Mouse (Mus musculus): ENCODE measurements at regions not wholly inside any gene's neighbourhood (a gene's known extent, or its start where the extent isn't known, plus 50 kb on each side); places are given as distances from the start of the nearest gene placed in this dataset.

GRCm38 (mm10) chr9:26663544-26663943 is 70.0 kb upstream of the B3gat1 start:
- Histone ChIP-seq H3K27me3 (ENCODE audit: control insufficient read depth, insufficient read depth, low read length) (no peaks in the 10 kb centered on the region), H3K4me1 (ENCODE audit: control insufficient read depth, insufficient read depth, low read length) (no peaks in the 10 kb centered on the region), H3K4me3 (ENCODE audit: low read depth, low read length) (no peak overlapping the region), H3K36me3 (ENCODE audit: control insufficient read depth, insufficient read depth, low read length) (no peaks in the 10 kb centered on the region), H3K9me3 (ENCODE audit: control insufficient read depth, low read length) (no peaks in the 10 kb centered on the region), H3K27ac (ENCODE audit: low read depth, low read length) (no peak overlapping the region), H3K9ac (ENCODE audit: low read length) (no peak overlapping the region), H3K4me2 (ENCODE audit: low read depth) (no peak overlapping the region)
- no peak for DNase-seq (ENCODE audit: low spot score)
- no peak for ATAC-seq (ENCODE audit: insufficient read depth, low FRiP score, low TSS enrichment)
- WGBS = no CpG with 5 or more reads among the region's 1 CpGs

DNA sequence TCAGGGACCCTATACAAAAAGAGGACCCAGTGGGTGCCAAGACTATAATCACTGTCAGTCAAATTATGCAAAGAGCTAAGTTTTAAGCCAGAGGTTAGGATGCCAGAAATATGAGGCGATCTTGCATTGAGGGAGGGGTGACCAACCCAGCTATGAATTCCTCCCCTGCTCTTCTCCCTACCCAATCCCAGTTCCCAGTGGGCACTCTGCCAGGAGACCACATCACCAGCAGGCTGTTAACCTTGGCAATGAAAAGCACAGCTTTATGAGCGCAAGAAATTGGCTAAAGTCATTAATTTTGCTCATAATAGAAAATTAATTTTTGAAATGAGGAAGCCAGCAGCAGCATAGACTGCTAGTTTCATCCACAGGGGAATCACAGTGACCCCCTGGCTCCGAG is 65.7 kb upstream of the B3gat1 start:
- Histone ChIP-seq H3K9me3 (ENCODE audit: control insufficient read depth, low read length) (no peaks in the 10 kb centered on the region), H3K4me3 (ENCODE audit: low read depth, low read length) (no peak overlapping the region), H3K9ac (ENCODE audit: low read length) (no peak overlapping the region), H3K27ac (ENCODE audit: low read depth, low read length) (no peak overlapping the region), H3K4me2 (ENCODE audit: low read depth) (no peak overlapping the region), H3K4me1 (ENCODE audit: control insufficient read depth, insufficient read depth, low read length) (no peaks in the 10 kb centered on the region), H3K27me3 (ENCODE audit: control insufficient read depth, insufficient read depth, low read length) (no peaks in the 10 kb centered on the region), H3K36me3 (ENCODE audit: control insufficient read depth, insufficient read depth, low read length) (no peaks in the 10 kb centered on the region)
- no peak for ATAC-seq (ENCODE audit: insufficient read depth, low FRiP score, low TSS enrichment)
- WGBS = 80% methylated on average over 3 of the region's 3 CpGs
- no peak for DNase-seq (ENCODE audit: low spot score)

GRCm38 (mm10) chr9:26674059-26674757 is 59.3 kb upstream of the B3gat1 start:
- no peaks in the 10 kb centered on the region for H3K9me3 ChIP-seq (ENCODE audit: control insufficient read depth, low read length)
- H3K27me3 ChIP-seq (ENCODE audit: control insufficient read depth, insufficient read depth, low read length) = no peaks in the 10 kb centered on the region
- no peaks in the 10 kb centered on the region for H3K4me1 ChIP-seq (ENCODE audit: control insufficient read depth, insufficient read depth, low read length)
- no peak overlapping the region for H3K4me2 ChIP-seq (ENCODE audit: low read depth)
- no peak for DNase-seq (ENCODE audit: low spot score)
- 93% methylated on average over 2 of the region's 2 CpGs for WGBS
- no peak overlapping the region for H3K27ac ChIP-seq (ENCODE audit: low read depth, low read length)
- H3K4me3 ChIP-seq (ENCODE audit: low read depth, low read length) = no peak overlapping the region
- no peak overlapping the region for H3K9ac ChIP-seq (ENCODE audit: low read length)
- ATAC-seq (ENCODE audit: insufficient read depth, low FRiP score, low TSS enrichment) = no peak
- H3K36me3 ChIP-seq (ENCODE audit: control insufficient read depth, insufficient read depth, low read length) = no peaks in the 10 kb centered on the region

DNA sequence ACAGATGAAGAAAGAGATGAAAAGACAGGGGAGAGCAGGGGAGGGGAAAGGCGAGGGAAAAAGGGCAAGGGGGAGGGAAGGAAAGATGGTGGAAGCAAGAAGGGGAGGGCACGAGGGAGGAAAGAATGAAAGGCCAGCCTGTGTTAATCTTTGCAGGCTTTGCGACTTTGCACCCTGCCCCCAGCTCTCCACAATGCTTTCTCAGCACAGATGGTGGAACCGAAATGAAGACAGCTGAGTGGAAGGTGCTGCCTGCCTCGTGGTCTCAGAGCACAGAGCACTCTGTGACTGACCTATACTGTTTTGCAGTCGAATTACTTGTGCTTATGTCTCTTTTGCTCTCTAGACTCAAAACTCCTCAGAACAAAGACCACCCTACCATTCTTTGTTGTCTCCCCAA is 55.2 kb upstream of the B3gat1 start:
- H3K9me3 ChIP-seq (ENCODE audit: control insufficient read depth, low read length) = no peaks in the 10 kb centered on the region
- no peak overlapping the region for H3K27ac ChIP-seq (ENCODE audit: low read depth, low read length)
- H3K9ac ChIP-seq (ENCODE audit: low read length) = no peak overlapping the region
- no peaks in the 10 kb centered on the region for H3K4me1 ChIP-seq (ENCODE audit: control insufficient read depth, insufficient read depth, low read length)
- ATAC-seq (ENCODE audit: insufficient read depth, low FRiP score, low TSS enrichment) = no peak
- H3K4me3 ChIP-seq (ENCODE audit: low read depth, low read length) = no peak overlapping the region
- no peaks in the 10 kb centered on the region for H3K36me3 ChIP-seq (ENCODE audit: control insufficient read depth, insufficient read depth, low read length)
- WGBS = 33% methylated on average over 6 of the region's 6 CpGs
- no peaks in the 10 kb centered on the region for H3K27me3 ChIP-seq (ENCODE audit: control insufficient read depth, insufficient read depth, low read length)
- no peak overlapping the region for H3K4me2 ChIP-seq (ENCODE audit: low read depth)
- DNase-seq (ENCODE audit: low spot score) = no peak

DNA sequence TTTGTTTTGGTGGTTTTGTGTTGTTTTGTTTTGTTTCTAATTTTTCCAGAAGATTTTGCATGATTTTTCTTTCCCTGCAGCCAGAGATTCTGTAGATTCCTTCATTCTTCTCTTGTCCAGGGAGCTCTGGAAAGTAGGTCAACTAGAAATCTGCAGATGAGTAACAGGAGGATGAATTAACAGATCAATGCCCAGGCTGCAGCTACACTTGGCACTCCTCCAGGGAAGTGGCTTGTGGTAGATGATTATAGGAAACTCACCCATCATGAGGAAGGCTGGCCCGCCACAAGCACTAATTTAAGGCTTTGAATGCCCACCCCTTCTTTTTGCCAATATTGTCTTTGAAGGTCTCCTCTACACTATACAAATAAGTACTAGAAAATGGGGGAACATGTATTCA is 52.0 kb upstream of the B3gat1 start:
- WGBS = 95% methylated on average over 1 of the region's 1 CpGs

More for the DNA sequence above, 52.0 kb upstream of the B3gat1 start:
- no peaks in the 10 kb centered on the region for H3K27me3 ChIP-seq (ENCODE audit: control insufficient read depth, insufficient read depth, low read length)
- H3K4me1 ChIP-seq (ENCODE audit: control insufficient read depth, insufficient read depth, low read length) = no peaks in the 10 kb centered on the region
- DNase-seq (ENCODE audit: low spot score) (no peak), ATAC-seq (ENCODE audit: insufficient read depth, low FRiP score, low TSS enrichment) (no peak)
- H3K36me3 ChIP-seq (ENCODE audit: control insufficient read depth, insufficient read depth, low read length) = no peaks in the 10 kb centered on the region
- no peak overlapping the region for H3K4me2 ChIP-seq (ENCODE audit: low read depth)
- no peaks in the 10 kb centered on the region for H3K9me3 ChIP-seq (ENCODE audit: control insufficient read depth, low read length)
- no peak overlapping the region for H3K4me3 ChIP-seq (ENCODE audit: low read depth, low read length)
- H3K27ac ChIP-seq (ENCODE audit: low read depth, low read length) = no peak overlapping the region
- no peak overlapping the region for H3K9ac ChIP-seq (ENCODE audit: low read length)

Data from neural tube, embryonic 11.5 days (tissue).